Mouse (Mus musculus) olfactory bulb, adult 2 months (tissue): ENCODE results near the gene Dcaf17.

Experiments
- CTCF ChIP-seq: fragments of 200-500 bp; IDR thresholded peaks from 2 replicates; pipeline ENCODE4 v1.5.1; 2012; ENCODE audit warnings: low read depth, mild to moderate bottlenecking, low read length, moderate library complexity; ENCODE audit not compliant: insufficient read depth
- POLR2A ChIP-seq: fragments of 200-500 bp; IDR thresholded peaks from 2 replicates; pipeline ENCODE4 v1.6.1; 2012; ENCODE audit warnings: mild to moderate bottlenecking, low read depth, low read length, moderate library complexity; ENCODE audit not compliant: insufficient read depth

DNA sequence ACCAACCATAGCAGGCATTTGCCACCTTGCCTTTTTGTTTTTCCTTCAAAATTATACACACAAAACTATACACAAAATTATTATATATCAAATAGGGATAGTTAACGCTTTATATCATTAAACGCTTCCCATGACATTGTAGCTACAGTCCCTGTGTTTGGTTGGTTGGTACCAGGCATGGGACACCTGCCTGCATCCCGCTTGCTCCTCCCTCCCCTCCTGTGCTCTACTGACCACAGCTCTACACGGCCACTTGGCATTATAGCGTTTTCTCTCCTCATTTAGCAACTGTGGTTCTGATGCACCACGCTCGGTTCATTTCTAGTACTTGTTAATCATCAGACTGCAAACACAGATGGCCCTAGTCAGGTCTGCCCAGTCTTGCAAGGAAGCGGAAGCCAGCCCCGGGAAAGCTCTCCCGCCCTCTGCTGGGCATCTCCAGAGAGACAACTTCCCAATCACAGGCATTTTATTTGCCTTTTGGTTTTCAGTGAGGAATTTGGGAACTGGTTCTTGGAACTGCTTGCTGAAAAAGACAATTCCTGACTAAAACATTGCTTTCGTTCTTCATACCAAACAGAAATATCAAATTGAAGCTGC, 15.5 kb upstream of the Dcaf17 start:
- peak; percentile 74 for TF ChIP-seq CTCF
- TF ChIP-seq POLR2A, result no peak
